Mouse (Mus musculus): Measurements from ENCODE around the gene Hoxb7.

Hoxb7 gene

GRCm38 (mm10) chr11:96268031-96268745 is 18.2 kb upstream of the Hoxb7 start:
- DNase-seq (ENCODE audit: low read depth) = no peak

GRCm38 (mm10) chr11:96269869-96270268 is 16.6 kb upstream of the Hoxb7 start:
- no peak for DNase-seq (ENCODE audit: low read depth)

- DNase-seq (ENCODE audit: low read depth) = peak; percentile 43
These were observed 15.4 kb upstream of the Hoxb7 start, which contains the start of gene Hoxb9 for GRCm38 (mm10) chr11:96270996-96271540. Gene Hoxb9, plus strand, starts transcription at chr11:96271457.

- peak; percentile 29 for DNase-seq (ENCODE audit: low read depth)
These were observed 14.8 kb upstream of the Hoxb7 start for GRCm38 (mm10) chr11:96271541-96272011.

- peak; percentile 27 for DNase-seq (ENCODE audit: low read depth)
These were observed 14.2 kb upstream of the Hoxb7 start for GRCm38 (mm10) chr11:96272024-96272921.

- no peak for DNase-seq (ENCODE audit: low read depth)
These were observed 12.0 kb upstream of the Hoxb7 start for GRCm38 (mm10) chr11:96274428-96274827.

GRCm38 (mm10) chr11:96275896-96276295 is 10.5 kb upstream of the Hoxb7 start:
- DNase-seq (ENCODE audit: low read depth) = no peak

- no peak for DNase-seq (ENCODE audit: low read depth)
These were observed 9.0 kb upstream of the Hoxb7 start for GRCm38 (mm10) chr11:96277151-96278044.

GRCm38 (mm10) chr11:96278324-96278723 is 8.1 kb upstream of the Hoxb7 start:
- no peak for DNase-seq (ENCODE audit: low read depth)

- peak; percentile 92 for DNase-seq (ENCODE audit: low read depth)
These were observed 7.7 kb upstream of the Hoxb7 start for GRCm38 (mm10) chr11:96278773-96279172.

- DNase-seq (ENCODE audit: low read depth) = no peak
These were observed 6.8 kb upstream of the Hoxb7 start for GRCm38 (mm10) chr11:96279421-96280233.

- no peak for DNase-seq (ENCODE audit: low read depth)
These were observed 5.7 kb upstream of the Hoxb7 start for GRCm38 (mm10) chr11:96280399-96281378.

- no peak for DNase-seq (ENCODE audit: low read depth)
These were observed 5.0 kb upstream of the Hoxb7 start for GRCm38 (mm10) chr11:96281396-96281795.

GRCm38 (mm10) chr11:96281855-96282570 is 4.4 kb upstream of the Hoxb7 start, which contains the start of gene Hoxb8:
Gene Hoxb8, plus strand, starts transcription at chr11:96281905.
- no peak for DNase-seq (ENCODE audit: low read depth)

- DNase-seq (ENCODE audit: low read depth) = no peak
These were observed 3.5 kb upstream of the Hoxb7 start for GRCm38 (mm10) chr11:96282795-96283430.

- DNase-seq (ENCODE audit: low read depth) = peak; percentile 57
These were observed 2.2 kb upstream of the Hoxb7 start for GRCm38 (mm10) chr11:96284041-96284749.

Measured in naive thymus-derived CD4-positive, alpha-beta T cell, adult 2 months (primary cell).